Mouse (Mus musculus): Measurements from ENCODE around the gene Pnmal1.
A peak's percentile ranks its signal among the peaks of the same experiment; 100 is the strongest.
"Not testable (repeated sequence)": the region's sequence is repeated elsewhere in the genome, so short reads cannot be mapped to it uniquely, and the experiment has no call there.

The Pnmal1 gene

DNA sequence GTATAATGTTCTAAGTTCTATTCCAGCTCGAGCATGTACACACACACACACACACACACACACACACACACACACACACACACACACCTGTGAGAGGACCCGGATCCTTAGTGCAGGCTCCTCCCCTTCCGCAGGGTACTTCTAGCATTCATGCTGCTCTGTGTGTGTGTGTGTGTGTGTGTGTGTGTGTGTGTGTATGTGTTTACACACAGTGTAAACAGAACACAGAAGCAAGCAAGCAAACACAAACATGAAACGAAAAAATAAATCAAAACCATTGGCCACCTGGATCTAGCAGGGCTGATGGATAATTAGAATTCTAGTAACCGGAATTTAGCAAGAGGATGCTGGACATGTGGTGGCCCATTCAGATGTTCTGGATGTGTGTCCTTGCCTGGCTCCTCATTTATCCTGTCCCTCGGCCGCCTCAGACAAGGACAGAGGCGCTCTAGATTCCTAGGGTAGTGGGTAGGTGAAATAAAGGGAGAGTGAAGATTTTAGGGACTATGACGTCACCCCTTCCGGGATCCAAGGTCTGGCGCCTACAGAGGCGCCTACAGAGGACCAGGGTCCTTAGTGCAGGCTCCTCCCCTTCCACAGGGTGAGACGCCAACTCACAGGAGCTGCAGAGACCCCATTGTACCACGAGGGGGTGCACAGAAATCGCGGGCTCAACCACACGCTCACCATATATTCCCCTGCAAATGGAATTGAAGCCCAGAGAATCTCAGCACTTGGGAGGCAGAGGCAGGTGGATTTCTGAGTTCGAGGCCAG is 8.4 kb upstream of the Pnmal1 start:
- DNase-seq (ENCODE audit: low read depth, low spot score): peak; percentile 91

DNA sequence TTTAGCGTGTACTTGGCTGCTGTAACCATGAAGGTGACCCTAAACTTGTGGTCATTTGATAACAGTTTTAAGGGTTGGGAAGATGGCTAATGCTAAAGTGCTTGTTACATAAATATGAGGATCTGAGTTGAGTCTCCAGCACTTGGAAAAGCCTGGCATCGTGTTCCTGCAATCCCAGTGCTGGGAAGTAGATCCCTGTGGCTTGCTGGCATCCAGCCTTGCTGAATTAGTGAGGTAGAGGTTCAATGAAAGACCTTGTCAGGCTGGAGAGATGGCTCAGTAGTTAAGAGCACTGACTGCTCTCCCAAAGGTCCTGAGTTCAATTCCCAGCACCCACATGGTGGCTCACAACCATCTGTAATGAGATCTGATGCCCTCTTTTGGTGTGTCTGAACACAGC is 5.7 kb upstream of the Pnmal1 start:
- not testable (repeated sequence) for DNase-seq (ENCODE audit: low read depth, low spot score)

GRCm38 (mm10) chr7:16955712-16956111 is 3.8 kb upstream of the Pnmal1 start:
- no peak for DNase-seq (ENCODE audit: low read depth, low spot score)

DNA sequence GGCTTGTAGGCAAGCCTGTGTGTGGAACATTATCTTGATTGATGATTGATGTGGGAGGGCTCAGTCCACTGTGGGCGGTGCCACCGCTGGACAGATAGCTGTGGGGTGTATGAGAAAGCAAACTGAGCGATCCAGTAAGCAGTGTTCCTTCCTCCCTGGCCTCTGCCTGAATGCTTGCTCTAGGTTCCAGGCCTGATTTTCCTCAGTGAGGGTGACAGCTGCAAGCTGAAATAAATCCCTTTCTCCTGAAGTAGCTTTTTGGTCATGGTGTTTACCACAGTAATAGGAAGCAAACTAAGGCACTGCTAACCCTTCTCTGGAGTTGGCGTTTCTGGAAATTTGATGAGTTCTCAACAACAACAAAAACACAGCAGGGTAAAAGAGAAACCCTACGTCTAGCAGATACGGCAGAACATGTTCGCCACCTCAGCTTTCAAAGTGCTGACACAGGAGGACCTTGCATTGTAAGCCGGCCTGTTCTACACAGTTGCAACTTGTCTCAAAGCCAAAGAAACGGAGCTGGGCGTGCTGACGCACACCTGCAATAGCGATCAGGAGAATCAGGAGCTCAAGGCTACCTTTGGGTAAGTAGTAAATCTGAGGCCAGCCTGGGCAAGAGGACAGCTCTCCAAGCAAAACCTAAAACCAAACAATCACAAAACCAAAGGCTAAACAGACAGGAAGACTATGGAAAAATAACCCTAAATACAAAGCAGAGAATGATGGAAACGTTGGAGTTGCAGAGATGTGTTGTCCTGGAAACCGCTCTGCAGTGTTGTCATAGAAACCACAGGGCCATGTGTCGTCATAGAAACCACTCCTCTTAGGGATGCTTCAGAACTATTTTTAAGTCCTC is 2.8 kb upstream of the Pnmal1 start:
- DNase-seq (ENCODE audit: low read depth, low spot score): no peak

GRCm38 (mm10) chr7:16961678-16962077 is 2.2 kb downstream of the Pnmal1 start:
- no peak for DNase-seq (ENCODE audit: low read depth, low spot score)

DNA sequence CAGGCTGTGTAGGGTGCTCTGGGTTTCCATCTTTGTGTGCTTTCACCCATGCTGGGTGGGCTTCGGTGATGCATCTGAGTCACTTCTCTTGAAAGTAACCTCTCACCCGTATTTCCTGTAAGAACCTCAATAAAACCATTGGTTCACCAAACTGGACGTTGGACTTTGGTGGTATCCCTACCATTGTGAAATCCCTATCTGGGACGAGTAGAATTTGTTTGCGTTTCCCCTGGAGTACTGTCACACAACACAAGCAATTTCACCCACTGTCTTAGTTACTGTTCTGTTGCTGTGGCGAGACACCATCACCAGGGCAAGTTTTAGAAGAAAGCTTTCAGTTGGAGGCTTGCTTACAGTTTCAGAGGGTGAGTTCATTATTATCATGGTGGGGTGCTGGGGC is 8.9 kb downstream of the Pnmal1 start:
- no peak for DNase-seq (ENCODE audit: low read depth, low spot score)

- no peak for DNase-seq (ENCODE audit: low read depth, low spot score)
These were observed 11.7 kb downstream of the Pnmal1 start for GRCm38 (mm10) chr7:16971160-16971559.

DNA sequence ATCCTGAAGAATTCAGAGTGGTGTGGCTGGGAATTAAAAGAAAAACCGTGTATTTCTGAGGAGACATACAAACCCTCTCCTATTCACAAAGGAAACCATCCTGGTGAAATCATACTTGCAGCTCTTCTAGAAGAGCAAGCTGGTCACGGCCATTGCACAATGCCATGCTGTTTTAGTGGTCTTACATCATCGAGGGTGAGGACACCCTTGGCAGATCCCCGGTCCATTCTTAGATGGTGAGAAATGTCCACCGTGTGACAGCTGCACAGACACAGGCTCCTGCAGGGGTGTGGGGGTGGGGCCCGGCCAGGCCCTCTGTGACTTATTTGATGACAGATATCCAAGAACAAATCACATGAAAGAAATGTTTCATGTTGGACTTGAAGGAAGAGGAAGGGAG is 14.5 kb downstream of the Pnmal1 start:
- no peak for DNase-seq (ENCODE audit: low read depth, low spot score)

DNA sequence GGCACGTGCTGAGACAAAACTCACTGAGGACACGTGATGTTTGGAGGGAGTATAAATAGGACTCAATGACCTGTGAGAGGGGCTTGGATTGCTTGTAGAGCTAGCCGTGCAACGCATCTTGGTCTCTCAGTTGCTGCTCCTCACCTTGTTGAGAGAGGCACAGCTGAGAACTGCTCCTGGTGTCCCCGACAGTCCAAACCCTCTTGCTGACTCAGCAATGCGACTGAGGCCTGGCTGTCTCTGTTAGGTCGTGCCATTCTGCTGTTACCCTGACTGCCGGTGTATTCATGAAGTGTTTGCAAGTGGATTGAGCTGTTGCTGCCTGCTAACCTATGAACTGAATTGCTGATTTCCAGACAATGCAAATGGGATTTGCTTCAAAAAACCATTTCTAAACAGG is 16.8 kb downstream of the Pnmal1 start:
- DNase-seq (ENCODE audit: low read depth, low spot score): no peak

DNA sequence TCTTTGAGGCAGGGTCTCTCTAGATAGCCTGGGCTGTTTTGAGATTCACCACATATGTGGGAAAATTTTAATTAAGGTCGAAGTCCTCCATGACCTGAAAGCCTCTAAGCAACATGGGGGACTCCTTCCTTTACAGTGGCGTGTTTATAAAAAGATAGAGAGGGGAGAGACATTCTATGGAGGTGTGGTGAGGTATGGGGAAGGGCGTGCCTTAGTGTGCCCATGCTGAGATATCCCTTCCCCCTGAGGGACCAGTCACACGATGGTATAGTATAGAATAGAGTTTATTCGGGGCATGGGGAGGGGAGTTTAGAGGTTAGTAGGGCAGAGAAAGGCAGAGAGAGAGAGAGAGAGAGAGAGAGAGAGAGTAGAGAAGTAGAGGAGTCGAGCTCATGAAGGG is 18.7 kb downstream of the Pnmal1 start:
- no peak for DNase-seq (ENCODE audit: low read depth, low spot score)

GRCm38 (mm10) chr7:16978593-16978992 is 19.1 kb downstream of the Pnmal1 start:
- DNase-seq (ENCODE audit: low read depth, low spot score): no peak

- DNase-seq (ENCODE audit: low read depth, low spot score): peak; percentile 74
These were observed 20.9 kb downstream of the Pnmal1 start for GRCm38 (mm10) chr7:16980348-16980747.

DNA sequence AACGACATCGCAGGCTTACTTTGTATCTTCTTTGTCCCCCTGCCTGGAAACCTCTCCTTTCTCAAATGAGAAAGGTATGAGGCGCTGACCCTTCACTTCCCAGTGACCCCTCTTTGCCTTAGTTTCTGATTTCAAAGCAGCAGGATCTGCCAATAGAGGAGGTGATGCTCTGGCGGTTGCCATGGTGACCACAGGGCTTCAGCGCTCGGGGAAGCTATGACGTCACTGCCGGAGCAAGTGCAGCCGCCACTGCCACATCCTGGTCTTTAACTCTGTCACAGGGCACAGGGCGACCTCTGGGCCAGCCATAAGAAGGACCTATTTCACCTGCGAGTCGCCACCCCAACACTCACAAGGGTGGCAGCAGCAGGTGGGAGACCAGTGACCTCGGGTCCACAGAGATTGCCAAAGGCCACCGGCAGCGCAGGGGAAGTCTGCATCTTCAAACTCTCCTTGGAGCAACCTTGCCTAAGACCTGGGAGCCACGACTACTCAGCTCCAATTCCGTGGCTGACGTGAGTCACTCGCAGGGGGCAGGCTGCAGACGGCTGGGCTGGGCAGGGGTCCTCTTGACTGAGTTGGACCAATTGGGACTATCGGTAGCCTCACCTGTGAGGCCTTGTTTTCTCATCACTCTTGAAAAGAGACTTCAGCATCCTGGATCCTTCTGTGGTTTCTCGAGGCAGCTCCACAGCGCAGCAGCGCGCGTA is 23.5 kb downstream of the Pnmal1 start, which contains the start of gene Gm42372:
TSS of gene Gm42372 (plus strand) at position 228 of the 710 bp plus-strand sequence.
- peak; percentile 96 for DNase-seq (ENCODE audit: low read depth, low spot score)

GRCm38 (mm10) chr7:16987541-16988149 is 28.2 kb downstream of the Pnmal1 start:
- no peak for DNase-seq (ENCODE audit: low read depth, low spot score)

- DNase-seq (ENCODE audit: low read depth, low spot score): no peak
These were observed 28.9 kb downstream of the Pnmal1 start for GRCm38 (mm10) chr7:16988405-16988804.

GRCm38 (mm10) chr7:16990006-16990744 is 30.7 kb downstream of the Pnmal1 start:
- peak; percentile 74 for DNase-seq (ENCODE audit: low read depth, low spot score)

GRCm38 (mm10) chr7:16991681-16992450 is 32.4 kb downstream of the Pnmal1 start:
- no peak for DNase-seq (ENCODE audit: low read depth, low spot score)

GRCm38 (mm10) chr7:16992451-16992807 is 33.0 kb downstream of the Pnmal1 start, which contains the start of gene Ccdc8:
Ccdc8 (plus strand) TSS chr7:16992708.
- DNase-seq (ENCODE audit: low read depth, low spot score): no peak

DNA sequence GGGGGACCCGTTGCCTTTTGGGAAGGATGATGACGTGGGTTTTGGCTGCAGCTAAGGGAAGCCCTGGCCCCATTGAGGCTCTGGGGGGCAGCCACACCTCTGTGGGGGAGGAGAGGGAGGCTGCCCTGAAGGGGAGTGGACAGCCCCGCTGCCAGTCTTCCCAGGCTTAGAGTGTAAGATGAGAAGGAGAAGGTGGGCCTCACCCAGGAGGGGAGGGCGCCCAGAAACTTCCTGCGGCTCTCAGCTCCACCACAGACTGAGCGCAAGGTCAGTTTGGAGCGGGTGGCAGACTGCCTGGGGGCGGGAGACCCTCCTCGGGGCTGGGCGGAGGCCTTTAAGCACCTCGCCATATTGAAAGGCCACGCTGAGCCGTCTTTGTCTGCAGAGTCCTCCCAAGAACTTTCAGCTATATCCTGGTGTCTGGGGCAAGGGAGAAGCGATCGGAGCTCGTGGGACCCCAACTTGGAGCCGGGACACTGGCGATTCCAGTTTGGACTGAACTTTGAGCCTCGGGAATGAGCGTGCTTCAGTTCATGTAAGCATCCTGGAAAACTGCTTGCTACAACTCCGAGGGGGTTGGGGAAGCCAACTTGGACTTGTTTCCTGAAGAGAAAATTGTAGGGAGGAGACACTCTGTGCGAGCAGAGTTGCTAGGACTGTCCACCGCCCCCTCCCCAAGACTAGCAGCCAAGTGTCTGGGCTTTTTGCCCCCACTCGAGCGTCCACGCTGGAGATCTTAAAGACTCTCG is 34.3 kb downstream of the Pnmal1 start:
- DNase-seq (ENCODE audit: low read depth, low spot score): no peak

Data from CD4-positive, CD25-positive, alpha-beta regulatory T cell, adult 2 months (primary cell).